Mouse (Mus musculus) midbrain, embryonic 16.5 days (tissue): ENCODE measurements at regions not wholly inside any gene's neighbourhood (a gene's known extent, or its start where the extent isn't known, plus 50 kb on each side); places are given as distances from the start of the nearest gene placed in this dataset.

Experiments used
- ATAC-seq: fragments of 200-750 bp; cut with Nextera tagmentation; 2 replicates; pipeline ENCODE4 v1.8.0; 2017; ENCODE audit warnings: moderate TSS enrichment
- H3K27ac ChIP-seq: fragments of 300-500 bp; sonication (generic); 2 replicates; pipeline ENCODE4 v1.5.1; 2014; ENCODE audit warnings: mild to moderate bottlenecking, low read length, mixed read lengths
- H3K27me3 ChIP-seq: fragments of 300-500 bp; sonication (generic); 2 replicates; pipeline ENCODE4 v1.6.1; 2014; ENCODE audit warnings: low read depth, low read length, mixed read lengths; ENCODE audit not compliant: control insufficient read depth, insufficient read depth
- H3K36me3 ChIP-seq: fragments of 300-500 bp; sonication (generic); 2 replicates; pipeline ENCODE4 v1.6.1; 2014; ENCODE audit warnings: mild to moderate bottlenecking, low read length, moderate library complexity, mixed read lengths; ENCODE audit not compliant: control insufficient read depth, insufficient read depth
- H3K4me1 ChIP-seq: fragments of 300-500 bp; sonication (generic); 2 replicates; pipeline ENCODE4 v1.6.1; 2014; ENCODE audit warnings: mild to moderate bottlenecking, low read length, mixed read lengths; ENCODE audit not compliant: control insufficient read depth, insufficient read depth
- H3K4me2 ChIP-seq: fragments of 300-500 bp; sonication (generic); 2 replicates; pipeline ENCODE4 v1.6.1; 2014; ENCODE audit warnings: mild to moderate bottlenecking, low read length, mixed read lengths
- H3K4me3 ChIP-seq: fragments of 300-500 bp; sonication (generic); 2 replicates; pipeline ENCODE4 v1.5.1; 2014; ENCODE audit warnings: low read depth, mild to moderate bottlenecking, low read length, moderate library complexity, mixed read lengths
- H3K9ac ChIP-seq: fragments of 300-500 bp; sonication (generic); 2 replicates; pipeline ENCODE4 v1.6.1; 2014; ENCODE audit warnings: low read depth, low read length, mixed read lengths
- H3K9me3 ChIP-seq: fragments of 300-500 bp; sonication (generic); replicated peaks from 2 replicates; pipeline ENCODE4 v1.6.1; 2014; ENCODE audit warnings: mild to moderate bottlenecking, low read length, mixed read lengths; ENCODE audit not compliant: control insufficient read depth, poor library complexity, severe bottlenecking
- WGBS: fragments of 180-500 bp; shearing (Covaris S2); extraction: QIAGEN DNeasy Blood & Tissue Kit; methylation state at CpG from one replicate; pipeline ENCODE4 v1.1.7; 2014; 5-methylcytosine and 5-hydroxymethylcytosine counted together

GRCm38 (mm10) chr7:137714318-137714962 is 277.0 kb downstream of the Glrx3 start:
- no peak for ATAC-seq
- Histone ChIP-seq H3K4me1 (peaks cover 8% of the 10 kb centered on the region), H3K9ac (no peak overlapping the region), H3K27me3 (no peaks in the 10 kb centered on the region), H3K27ac (no peak overlapping the region), H3K9me3 (no peaks in the 10 kb centered on the region), H3K36me3 (no peaks in the 10 kb centered on the region), H3K4me3 (no peak overlapping the region), H3K4me2 (no peak overlapping the region)
- WGBS, result 53% methylated on average over 12 of the region's 12 CpGs

- Histone ChIP-seq H3K36me3 (no peaks in the 10 kb centered on the region), H3K4me3 (no peak overlapping the region), H3K9ac (no peak overlapping the region), H3K4me1 (peaks cover 8% of the 10 kb centered on the region), H3K9me3 (no peaks in the 10 kb centered on the region), H3K27me3 (no peaks in the 10 kb centered on the region), H3K27ac (no peak overlapping the region), H3K4me2 (no peak overlapping the region)
- ATAC-seq, result no peak
- 57% methylated on average over 6 of the region's 6 CpGs for WGBS
Observed at GRCm38 (mm10) chr7:137715126-137715900, 277.9 kb downstream of the Glrx3 start.

- no peaks in the 10 kb centered on the region for H3K4me1 ChIP-seq
- ATAC-seq, result no peak
- no peaks in the 10 kb centered on the region for H3K9me3 ChIP-seq
- no peak overlapping the region for H3K27ac ChIP-seq
- H3K27me3 ChIP-seq, result no peaks in the 10 kb centered on the region
- no peak overlapping the region for H3K9ac ChIP-seq
- H3K36me3 ChIP-seq, result no peaks in the 10 kb centered on the region
- H3K4me3 ChIP-seq, result no peak overlapping the region
- H3K4me2 ChIP-seq, result no peak overlapping the region
- WGBS, result 60% methylated on average over 7 of the region's 7 CpGs
Observed at GRCm38 (mm10) chr7:137723361-137724040, 286.1 kb downstream of the Glrx3 start.

GRCm38 (mm10) chr7:137726031-137726430 is 288.6 kb downstream of the Glrx3 start:
- 85% methylated on average over 7 of the region's 7 CpGs for WGBS
- ATAC-seq, result no peak

GRCm38 (mm10) chr7:137735873-137736527 is 298.6 kb downstream of the Glrx3 start:
- Histone ChIP-seq H3K4me1 (peaks cover 3% of the 10 kb centered on the region; the same call in 1 of the 2 replicates), H3K4me2 (no peak overlapping the region), H3K9me3 (no peaks in the 10 kb centered on the region), H3K36me3 (no peaks in the 10 kb centered on the region), H3K4me3 (no peak overlapping the region), H3K9ac (no peak overlapping the region), H3K27ac (no peak overlapping the region), H3K27me3 (no peaks in the 10 kb centered on the region)
- no peak for ATAC-seq
- WGBS, result 83% methylated on average over 5 of the region's 5 CpGs

More at GRCm38 (mm10) chr7:137726031-137726430, 288.6 kb downstream of the Glrx3 start:
- Histone ChIP-seq H3K9me3 (no peaks in the 10 kb centered on the region), H3K4me3 (no peak overlapping the region), H3K36me3 (no peaks in the 10 kb centered on the region), H3K9ac (no peak overlapping the region), H3K4me1 (no peaks in the 10 kb centered on the region), H3K4me2 (no peak overlapping the region), H3K27me3 (no peaks in the 10 kb centered on the region), H3K27ac (no peak overlapping the region)

- WGBS, result 81% methylated on average over 3 of the region's 3 CpGs
- no peak overlapping the region for H3K4me2 ChIP-seq
- no peak overlapping the region for H3K27ac ChIP-seq
- no peaks in the 10 kb centered on the region for H3K27me3 ChIP-seq
- no peak overlapping the region for H3K9ac ChIP-seq
- ATAC-seq, result no peak
- no peaks in the 10 kb centered on the region for H3K36me3 ChIP-seq
- no peak overlapping the region for H3K4me3 ChIP-seq
- H3K4me1 ChIP-seq, result no peaks in the 10 kb centered on the region; the same call in 1 of the 2 replicates
- no peaks in the 10 kb centered on the region for H3K9me3 ChIP-seq
Observed at GRCm38 (mm10) chr7:137741702-137742101, 304.3 kb downstream of the Glrx3 start.

GRCm38 (mm10) chr7:137742297-137742751 is 304.9 kb downstream of the Glrx3 start:
- Histone ChIP-seq H3K4me2 (no peak overlapping the region), H3K9me3 (no peaks in the 10 kb centered on the region), H3K9ac (no peak overlapping the region), H3K36me3 (no peaks in the 10 kb centered on the region), H3K27me3 (no peaks in the 10 kb centered on the region), H3K27ac (0 out of 2 replicates have a peak overlapping the region, but pooled peaks have one; percentile 27), H3K4me1 (no peaks in the 10 kb centered on the region; the same call in 1 of the 2 replicates), H3K4me3 (no peak overlapping the region)
- WGBS, result 51% methylated on average over 7 of the region's 7 CpGs
- ATAC-seq, result no peak

GRCm38 (mm10) chr7:137745575-137745974 is 308.2 kb downstream of the Glrx3 start:
- WGBS, result 92% methylated on average over 1 of the region's 1 CpGs

More at GRCm38 (mm10) chr7:137745575-137745974, 308.2 kb downstream of the Glrx3 start:
- Histone ChIP-seq H3K9me3 (no peaks in the 10 kb centered on the region), H3K9ac (no peak overlapping the region), H3K4me3 (no peak overlapping the region), H3K36me3 (no peaks in the 10 kb centered on the region), H3K4me1 (no peaks in the 10 kb centered on the region; the same call in 1 of the 2 replicates), H3K27me3 (no peaks in the 10 kb centered on the region), H3K4me2 (no peak overlapping the region), H3K27ac (no peak overlapping the region)
- no peak for ATAC-seq
